Mouse (Mus musculus) left cerebral cortex, adult 18-20 months (tissue): ENCODE results near the gene Ppp2r2d. TPM values are rescaled to one million over a fixed set of nuclear protein-coding genes. Genes with fewer than 3 reads are reported as not detected.

Experiments
- DNase-seq, 2 experiments: peaks; one replicate each; pipeline ENCODE4 v3.0.0; 2021 to 2022; ENCODE audit warnings: low spot score in 2 of 2, mixed read lengths in 1 of 2
- total RNA-seq, 2 experiments: library from RNA; stranded (reverse); gene quantifications; 2 replicates each; pipeline ENCODE4 v1.2.3; 2021

Ppp2r2d gene
- total RNA-seq, 2 experiments from 2014 or later = 73.4 to 75.4 TPM

- peak; percentile 14 to 26 for DNase-seq
These were observed 73.5 kb downstream of the Ppp2r2d start for GRCm38 (mm10) chr7:138919156-138919944.

- no peak for DNase-seq
These were observed 75.7 kb downstream of the Ppp2r2d start for GRCm38 (mm10) chr7:138921611-138922010.

GRCm38 (mm10) chr7:138923756-138924425, 78.0 kb downstream of the Ppp2r2d start:
- no peak for DNase-seq

GRCm38 (mm10) chr7:138928456-138928855, 82.6 kb downstream of the Ppp2r2d start:
- DNase-seq = no peak

Other genes starting within 250 kb of the Ppp2r2d start
- 10 to 100 TPM; 38.9 to 41.1 TPM for gene Mapk1ip1, start 194 bp downstream of the Ppp2r2d start, total RNA-seq
- gene Bnip3, start 63.4 kb downstream of the Ppp2r2d start, total RNA-seq = 100 to 1,000 TPM; 132 to 142 TPM
- gene Jakmip3, start 94.7 kb downstream of the Ppp2r2d start, total RNA-seq = 10 to 100 TPM; 45.8 to 52.1 TPM
- gene Dpysl4, start 239.9 kb downstream of the Ppp2r2d start, total RNA-seq = 10 to 100 TPM; 41.8 to 46.8 TPM